Mouse (Mus musculus): ENCODE results near the gene Nsun2. TPM values are rescaled to one million over a fixed set of nuclear protein-coding genes. Genes with fewer than 3 reads are reported as not detected.
A peak's percentile ranks its signal among the peaks of the same experiment; 100 is the strongest.

The Nsun2 gene
- polyA plus RNA-seq, 1 experiment from 2014 or later: 131 TPM

GRCm38 (mm10) chr13:69502157-69502750, 31.3 kb upstream of the Nsun2 start:
- no peak overlapping the region for H3K9ac ChIP-seq (replicated peaks; ENCODE audit: low read length)
- H3K4me3 ChIP-seq (ENCODE audit: low read length): no peak overlapping the region
- no peaks in the 10 kb centered on the region for H3K4me1 ChIP-seq (ENCODE audit: insufficient read depth, low read length)
- H3K36me3 ChIP-seq (ENCODE audit: insufficient read depth, low read length): peaks cover 84% of the 10 kb centered on the region
- no peaks in the 10 kb centered on the region for H3K9me3 ChIP-seq (ENCODE audit: low read length)
- WGBS: 93% methylated on average over 14 of the region's 14 CpGs
- no peaks in the 10 kb centered on the region for H3K27me3 ChIP-seq (ENCODE audit: insufficient read depth, low read length)
- no peak overlapping the region for H3K4me2 ChIP-seq (replicated peaks; ENCODE audit: low read depth, low read length)
- H3K27ac ChIP-seq (ENCODE audit: low read length): no peak overlapping the region
- no peak for ATAC-seq (ENCODE audit: low FRiP score, low TSS enrichment)

GRCm38 (mm10) chr13:69502863-69503262, 30.7 kb upstream of the Nsun2 start:
- no peak overlapping the region for H3K9ac ChIP-seq (replicated peaks; ENCODE audit: low read length)
- H3K9me3 ChIP-seq (ENCODE audit: low read length): no peaks in the 10 kb centered on the region
- H3K36me3 ChIP-seq (ENCODE audit: insufficient read depth, low read length): peaks cover 84% of the 10 kb centered on the region
- no peak overlapping the region for H3K4me2 ChIP-seq (replicated peaks; ENCODE audit: low read depth, low read length)
- no peak overlapping the region for H3K4me3 ChIP-seq (ENCODE audit: low read length)
- no peaks in the 10 kb centered on the region for H3K4me1 ChIP-seq (ENCODE audit: insufficient read depth, low read length)
- H3K27me3 ChIP-seq (ENCODE audit: insufficient read depth, low read length): no peaks in the 10 kb centered on the region
- no peak for ATAC-seq (ENCODE audit: low FRiP score, low TSS enrichment)
- 87% methylated on average over 5 of the region's 5 CpGs for WGBS
- H3K27ac ChIP-seq (ENCODE audit: low read length): no peak overlapping the region

- Histone ChIP-seq H3K4me3 (ENCODE audit: low read length) (no peak overlapping the region), H3K4me1 (ENCODE audit: insufficient read depth, low read length) (no peaks in the 10 kb centered on the region), H3K27ac (ENCODE audit: low read length) (no peak overlapping the region), H3K36me3 (ENCODE audit: insufficient read depth, low read length) (peaks cover 70% of the 10 kb centered on the region), H3K27me3 (ENCODE audit: insufficient read depth, low read length) (no peaks in the 10 kb centered on the region), H3K9ac (replicated peaks; ENCODE audit: low read length) (no peak overlapping the region), H3K9me3 (ENCODE audit: low read length) (no peaks in the 10 kb centered on the region), H3K4me2 (replicated peaks; ENCODE audit: low read depth, low read length) (no peak overlapping the region)
- 87% methylated on average over 12 of the region's 12 CpGs for WGBS
- ATAC-seq (ENCODE audit: low FRiP score, low TSS enrichment): no peak
These were observed 27.0 kb upstream of the Nsun2 start for GRCm38 (mm10) chr13:69506341-69507086.

- Histone ChIP-seq H3K9ac (replicated peaks; ENCODE audit: low read length) (no peak overlapping the region), H3K36me3 (ENCODE audit: insufficient read depth, low read length) (peaks cover 70% of the 10 kb centered on the region), H3K9me3 (ENCODE audit: low read length) (no peaks in the 10 kb centered on the region), H3K4me2 (replicated peaks; ENCODE audit: low read depth, low read length) (no peak overlapping the region), H3K27me3 (ENCODE audit: insufficient read depth, low read length) (no peaks in the 10 kb centered on the region), H3K4me3 (ENCODE audit: low read length) (no peak overlapping the region), H3K27ac (ENCODE audit: low read length) (no peak overlapping the region), H3K4me1 (ENCODE audit: insufficient read depth, low read length) (no peaks in the 10 kb centered on the region)
- ATAC-seq (ENCODE audit: low FRiP score, low TSS enrichment): no peak
- 90% methylated on average over 3 of the region's 3 CpGs for WGBS
These were observed 25.9 kb upstream of the Nsun2 start for GRCm38 (mm10) chr13:69507666-69508065.

GRCm38 (mm10) chr13:69509391-69510244, 23.9 kb upstream of the Nsun2 start:
- Histone ChIP-seq H3K27me3 (ENCODE audit: insufficient read depth, low read length) (no peaks in the 10 kb centered on the region), H3K9ac (replicated peaks; ENCODE audit: low read length) (no peak overlapping the region), H3K36me3 (ENCODE audit: insufficient read depth, low read length) (peaks cover 54% of the 10 kb centered on the region), H3K27ac (ENCODE audit: low read length) (no peak overlapping the region), H3K4me2 (replicated peaks; ENCODE audit: low read depth, low read length) (no peak overlapping the region), H3K4me1 (ENCODE audit: insufficient read depth, low read length) (no peaks in the 10 kb centered on the region), H3K9me3 (ENCODE audit: low read length) (no peaks in the 10 kb centered on the region), H3K4me3 (ENCODE audit: low read length) (no peak overlapping the region)
- 57% methylated on average over 9 of the region's 9 CpGs for WGBS
- ATAC-seq (ENCODE audit: low FRiP score, low TSS enrichment): peak; percentile 62

GRCm38 (mm10) chr13:69515091-69515490, 18.5 kb upstream of the Nsun2 start:
- Histone ChIP-seq H3K9ac (replicated peaks; ENCODE audit: low read length) (no peak overlapping the region), H3K4me2 (replicated peaks; ENCODE audit: low read depth, low read length) (no peak overlapping the region), H3K27ac (ENCODE audit: low read length) (no peak overlapping the region), H3K9me3 (ENCODE audit: low read length) (no peaks in the 10 kb centered on the region), H3K4me1 (ENCODE audit: insufficient read depth, low read length) (peaks cover 18% of the 10 kb centered on the region), H3K27me3 (ENCODE audit: insufficient read depth, low read length) (no peaks in the 10 kb centered on the region), H3K4me3 (ENCODE audit: low read length) (no peak overlapping the region), H3K36me3 (ENCODE audit: insufficient read depth, low read length) (peaks cover 26% of the 10 kb centered on the region)
- no peak for ATAC-seq (ENCODE audit: low FRiP score, low TSS enrichment)
- WGBS: 83% methylated on average over 3 of the region's 3 CpGs

- H3K4me2 ChIP-seq (replicated peaks; ENCODE audit: low read depth, low read length): no peak overlapping the region
- H3K36me3 ChIP-seq (ENCODE audit: insufficient read depth, low read length): peaks cover 9% of the 10 kb centered on the region
- H3K27me3 ChIP-seq (ENCODE audit: insufficient read depth, low read length): no peaks in the 10 kb centered on the region
- no peak overlapping the region for H3K9ac ChIP-seq (replicated peaks; ENCODE audit: low read length)
- H3K4me3 ChIP-seq (ENCODE audit: low read length): no peak overlapping the region
- peak; percentile 31; the same call in 1 of the 2 replicates for ATAC-seq (ENCODE audit: low FRiP score, low TSS enrichment)
- no peaks in the 10 kb centered on the region for H3K9me3 ChIP-seq (ENCODE audit: low read length)
- H3K27ac ChIP-seq (ENCODE audit: low read length): no peak overlapping the region
- H3K4me1 ChIP-seq (ENCODE audit: insufficient read depth, low read length): peaks cover 35% of the 10 kb centered on the region
- 65% methylated on average over 6 of the region's 6 CpGs for WGBS
These were observed 16.1 kb upstream of the Nsun2 start for GRCm38 (mm10) chr13:69517445-69517844.

- Histone ChIP-seq H3K9me3 (ENCODE audit: low read length) (no peaks in the 10 kb centered on the region), H3K27ac (ENCODE audit: low read length) (no peak overlapping the region), H3K4me1 (ENCODE audit: insufficient read depth, low read length) (peaks cover 52% of the 10 kb centered on the region), H3K36me3 (ENCODE audit: insufficient read depth, low read length) (0 out of 2 replicates have a peak, but pooled peaks cover 6% of the 10 kb centered on the region), H3K9ac (replicated peaks; ENCODE audit: low read length) (no peak overlapping the region), H3K27me3 (ENCODE audit: insufficient read depth, low read length) (no peaks in the 10 kb centered on the region), H3K4me3 (ENCODE audit: low read length) (no peak overlapping the region), H3K4me2 (replicated peaks; ENCODE audit: low read depth, low read length) (no peak overlapping the region)
- WGBS: 75% methylated on average over 6 of the region's 6 CpGs
- no peak for ATAC-seq (ENCODE audit: low FRiP score, low TSS enrichment)
These were observed 14.4 kb upstream of the Nsun2 start for GRCm38 (mm10) chr13:69519137-69519536.

GRCm38 (mm10) chr13:69522161-69522791, 11.3 kb upstream of the Nsun2 start:
- no peaks in the 10 kb centered on the region for H3K9me3 ChIP-seq (ENCODE audit: low read length)
- H3K4me3 ChIP-seq (ENCODE audit: low read length): no peak overlapping the region
- H3K4me1 ChIP-seq (ENCODE audit: insufficient read depth, low read length): peaks cover 81% of the 10 kb centered on the region
- H3K4me2 ChIP-seq (replicated peaks; ENCODE audit: low read depth, low read length): no peak overlapping the region
- H3K9ac ChIP-seq (replicated peaks; ENCODE audit: low read length): 0 out of 2 replicates have a peak overlapping the region, but pooled peaks have one; percentile 7
- H3K27me3 ChIP-seq (ENCODE audit: insufficient read depth, low read length): no peaks in the 10 kb centered on the region
- no peak overlapping the region for H3K27ac ChIP-seq (ENCODE audit: low read length)
- WGBS: 93% methylated on average over 1 of the region's 1 CpGs
- ATAC-seq (ENCODE audit: low FRiP score, low TSS enrichment): no peak
- no peaks in the 10 kb centered on the region for H3K36me3 ChIP-seq (ENCODE audit: insufficient read depth, low read length)
